10 mouse cellular contexts compared by ENCODE assay signal in the genomic region with DNA sequence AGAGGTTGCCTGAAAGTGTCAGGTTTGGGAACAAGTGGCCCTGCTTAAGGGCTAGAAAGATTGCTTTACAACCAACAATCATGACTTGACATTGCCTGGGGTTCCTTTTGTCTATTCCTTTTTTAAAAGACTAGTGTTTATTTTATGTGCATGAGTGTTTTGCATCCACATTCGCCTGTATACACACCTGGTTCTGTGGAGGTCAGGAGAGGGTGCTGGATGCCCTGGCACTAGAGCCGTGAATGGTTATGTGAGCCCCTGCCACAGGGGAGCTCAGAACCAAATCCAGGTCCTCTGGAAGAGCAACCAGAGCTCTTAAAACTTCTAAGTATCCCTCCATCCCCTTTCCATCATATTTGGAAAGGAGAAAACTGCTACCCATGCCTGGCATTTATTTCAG. TPM values are rescaled to one million over a fixed set of nuclear protein-coding genes. Genes with fewer than 3 reads are reported as not detected.
DNase-seq lines count a peak whose midpoint lies in the region; ATAC-seq and TF ChIP-seq lines count a peak whose summit lies in the region.
"Had no signal": no experiment of that assay in that cellular context is flagged by ENCODE, and none has a peak within 500 bp of the region (broad histone marks: within the 10 kb centered on the region; RNA-seq: fewer than 3 reads in every experiment).

No protein-coding gene starts in this region.

- H3K27ac ChIP-seq in kidney, embryonic 16.5 days (ENCODE audit: low read length) = no peak overlapping the region
- no peak overlapping the region for H3K27ac ChIP-seq in embryonic facial prominence, embryonic 14.5 days (replicated peaks; ENCODE audit: low read depth, low read length)
- H3K27ac ChIP-seq in hindbrain, embryonic 16.5 days (ENCODE audit: low read depth, low read length) = no peak overlapping the region; the same call in 1 of the 2 replicates

- no peaks in the 10 kb centered on the region for H3K27me3 ChIP-seq in kidney, embryonic 16.5 days (ENCODE audit: insufficient read depth, low read length)
- H3K27me3 ChIP-seq in embryonic facial prominence, embryonic 14.5 days (replicated peaks; ENCODE audit: control insufficient read depth, insufficient read depth, low read length) = no peaks in the 10 kb centered on the region
- H3K27me3 ChIP-seq in hindbrain, embryonic 16.5 days (replicated peaks; ENCODE audit: control insufficient read depth, insufficient read depth, low read length) = no peaks in the 10 kb centered on the region
- H3K27me3 ChIP-seq in myocyte (ENCODE audit: control insufficient read depth, insufficient read depth, insufficient read length) = no peaks in the 10 kb centered on the region

- TF ChIP-seq POLR2A in myocyte (IDR thresholded peaks at IDR 0.05; ENCODE audit: insufficient read length, low read depth) = no peak

- H3K4me3 ChIP-seq in kidney, embryonic 16.5 days (ENCODE audit: low read length) = peak overlapping the region; percentile 73; the same call in 1 of the 2 replicates
- H3K4me3 ChIP-seq in embryonic facial prominence, embryonic 14.5 days (ENCODE audit: low read depth, low read length) = peak overlapping the region; percentile 69
- H3K4me3 ChIP-seq in hindbrain, embryonic 16.5 days (ENCODE audit: low read length) = peak overlapping the region; percentile 76
- H3K4me3 ChIP-seq in myocyte = peak overlapping the region; percentile 59

- H3ac ChIP-seq in myocyte (ENCODE audit: control insufficient read depth, insufficient read length) = peak overlapping the region; percentile 13

- no peaks in the 10 kb centered on the region for H3K9me3 ChIP-seq in kidney, embryonic 16.5 days (ENCODE audit: low read length)
- H3K9me3 ChIP-seq in embryonic facial prominence, embryonic 14.5 days (ENCODE audit: control insufficient read depth, low read length) = no peaks in the 10 kb centered on the region
- H3K9me3 ChIP-seq in hindbrain, embryonic 16.5 days (ENCODE audit: control insufficient read depth, low read length) = no peaks in the 10 kb centered on the region

- H3K36me3 ChIP-seq in kidney, embryonic 16.5 days (ENCODE audit: insufficient read depth, low read length) = no peaks in the 10 kb centered on the region
- peaks cover 11% of the 10 kb centered on the region; the same call in 1 of the 2 replicates for H3K36me3 ChIP-seq in embryonic facial prominence, embryonic 14.5 days (ENCODE audit: control insufficient read depth, insufficient read depth, low read length)
- no peaks in the 10 kb centered on the region for H3K36me3 ChIP-seq in hindbrain, embryonic 16.5 days (ENCODE audit: control insufficient read depth, insufficient read depth, low read length)
- H3K36me3 ChIP-seq in myocyte (ENCODE audit: control insufficient read depth, insufficient read depth) = peaks cover 16% of the 10 kb centered on the region

- H3K79me2 ChIP-seq in myocyte (ENCODE audit: control insufficient read depth, insufficient read depth) = peaks cover 54% of the 10 kb centered on the region

- no peak overlapping the region for H3K9ac ChIP-seq in kidney, embryonic 16.5 days (replicated peaks; ENCODE audit: low read length)
- peak overlapping the region; percentile 15; the same call in 1 of the 2 replicates for H3K9ac ChIP-seq in embryonic facial prominence, embryonic 14.5 days (ENCODE audit: low read depth, low read length)
- H3K9ac ChIP-seq in hindbrain, embryonic 16.5 days (ENCODE audit: low read depth, low read length) = no peak overlapping the region; the same call in 1 of the 2 replicates

- 39% methylated on average over 2 of the region's 2 CpGs for WGBS in kidney, embryonic 16.5 days
- WGBS in embryonic facial prominence, embryonic 14.5 days = 50% methylated on average over 2 of the region's 2 CpGs
- WGBS in hindbrain, embryonic 16.5 days = 46% methylated on average over 2 of the region's 2 CpGs

- no peak for ATAC-seq in kidney, embryonic 16.5 days (ENCODE audit: low FRiP score, low TSS enrichment)
- no peak for ATAC-seq in embryonic facial prominence, embryonic 14.5 days (ENCODE audit: low read depth)
- no peak for ATAC-seq in hindbrain, embryonic 16.5 days

- no peak for DNase-seq in kidney, postnatal 4 days
- no peak for DNase-seq in embryonic facial prominence, embryonic 14.5 days (ENCODE audit: low spot score)
- DNase-seq in spleen, adult 18-20 months = no peak
- DNase-seq in cerebellum, postnatal 10 days = no peak
- DNase-seq in left cerebral cortex, adult 9 months (ENCODE audit: low spot score in 2 of 2) = no peak

- peak overlapping the region; percentile 81; the same call in 1 of the 2 replicates for H3K4me2 ChIP-seq in kidney, embryonic 16.5 days (replicated peaks; ENCODE audit: low read depth, low read length)
- peak overlapping the region; percentile 70 for H3K4me2 ChIP-seq in embryonic facial prominence, embryonic 14.5 days (ENCODE audit: low read depth, low read length)
- H3K4me2 ChIP-seq in hindbrain, embryonic 16.5 days (ENCODE audit: low read length) = peak overlapping the region; percentile 58
- peak overlapping the region; percentile 86 for H3K4me2 ChIP-seq in myocyte (ENCODE audit: low read depth)

- peaks cover 31% of the 10 kb centered on the region for H3K4me1 ChIP-seq in kidney, embryonic 16.5 days (ENCODE audit: insufficient read depth, low read length)
- peaks cover 15% of the 10 kb centered on the region; the same call in 1 of the 2 replicates for H3K4me1 ChIP-seq in embryonic facial prominence, embryonic 14.5 days (ENCODE audit: control insufficient read depth, insufficient read depth, low read length)
- peaks cover 24% of the 10 kb centered on the region for H3K4me1 ChIP-seq in hindbrain, embryonic 16.5 days (ENCODE audit: control insufficient read depth, insufficient read depth, low read depth, low read length)

TF ChIP-seq in myocyte, 11 proteins besides CTCF, POLR2A, EP300 and RAD21:
- TF ChIP-seq POLR2AphosphoS2 (IDR thresholded peaks at IDR 0.05; ENCODE audit: insufficient read length, low read depth) (no peak), MYOG (IDR thresholded peaks at IDR 0.05; ENCODE audit: control insufficient read depth in 1 of 3, insufficient read depth in 1 of 3, insufficient read length in 2 of 3, low read depth in 2 of 3) (no peak), E2F4 (IDR thresholded peaks at IDR 0.05; ENCODE audit: insufficient read depth) (no peak), REST (IDR thresholded peaks at IDR 0.05; ENCODE audit: insufficient read depth, insufficient read length) (no peak), MAX (IDR thresholded peaks at IDR 0.05; ENCODE audit: low read depth) (no peak), USF1 (IDR thresholded peaks at IDR 0.05; ENCODE audit: low read depth) (no peak), TCF3 (IDR thresholded peaks at IDR 0.05; ENCODE audit: insufficient read length, low read depth) (no peak), MYOD1 (IDR thresholded peaks at IDR 0.05; ENCODE audit: control insufficient read depth in 1 of 3, insufficient read length in 2 of 3, low read depth in 2 of 3) (no peak), TCF12 (IDR thresholded peaks at IDR 0.05; ENCODE audit: insufficient read depth, poor library complexity, severe bottlenecking) (no peak), SRF (IDR thresholded peaks at IDR 0.05; ENCODE audit: control insufficient read depth, insufficient read length, low read depth) (no peak), CEBPB (IDR thresholded peaks at IDR 0.05; ENCODE audit: insufficient read depth, poor library complexity, severe bottlenecking) (no peak)
TF ChIP-seq in myocyte: peak in this region for 0.

RNA-seq across cellular contexts. Expression of gene Prn, which starts 1.1 kb away (rescaled TPM):
- polyA plus RNA-seq in kidney, embryonic 16.5 days (2015; fragmentation: Nextera tagmentation; extraction: Ambion mirVana) = 0.25 TPM in 1 of 2 replicates, not detected in the other
- not detected in 2 replicates for polyA plus RNA-seq in embryonic facial prominence, embryonic 14.5 days (2014; fragmentation: Nextera tagmentation; extraction: Ambion mirVana)
- 0.26 TPM in 1 of 2 replicates, not detected in the other for polyA plus RNA-seq in hindbrain, embryonic 16.5 days (2015; fragmentation: Nextera tagmentation; extraction: Ambion mirVana)
- 0.10 TPM for polyA plus RNA-seq in myocyte (2012; fragmentation: generic; extraction: Trizol)
- polyA plus RNA-seq: embryonic facial prominence, embryonic 11.5 days; small intestine, adult 2 months had no signal

RNA-seq across cellular contexts. Expression of gene Prnp, which starts 1.1 kb away (rescaled TPM):
- polyA plus RNA-seq in kidney, embryonic 16.5 days (2015; fragmentation: Nextera tagmentation; extraction: Ambion mirVana) = 43.2 and 49.6 TPM in 2 replicates
- 47.3 and 50.3 TPM in 2 replicates for polyA plus RNA-seq in embryonic facial prominence, embryonic 14.5 days (2014; fragmentation: Nextera tagmentation; extraction: Ambion mirVana)
- polyA plus RNA-seq in hindbrain, embryonic 16.5 days (2015; fragmentation: Nextera tagmentation; extraction: Ambion mirVana) = 153 and 168 TPM in 2 replicates
- 133 TPM for polyA plus RNA-seq in myocyte (2012; fragmentation: generic; extraction: Trizol)

RNA-seq across cellular contexts. Expression of gene Prnd, which starts 39.8 kb away (rescaled TPM):
- polyA plus RNA-seq in kidney, embryonic 16.5 days (2015; fragmentation: Nextera tagmentation; extraction: Ambion mirVana) = 16.2 and 17.1 TPM in 2 replicates
- 46.9 and 47.6 TPM in 2 replicates for polyA plus RNA-seq in embryonic facial prominence, embryonic 14.5 days (2014; fragmentation: Nextera tagmentation; extraction: Ambion mirVana)
- polyA plus RNA-seq in hindbrain, embryonic 16.5 days (2015; fragmentation: Nextera tagmentation; extraction: Ambion mirVana) = 8.1 and 12.7 TPM in 2 replicates
- polyA plus RNA-seq in myocyte (2012; fragmentation: generic; extraction: Trizol) = not detected

RNA-seq across cellular contexts. Expression of gene Erv3, which starts 51.3 kb away (rescaled TPM):
- polyA plus RNA-seq in kidney, embryonic 16.5 days (2015; fragmentation: Nextera tagmentation; extraction: Ambion mirVana) = not detected in 2 replicates
- not detected in 2 replicates for polyA plus RNA-seq in embryonic facial prominence, embryonic 14.5 days (2014; fragmentation: Nextera tagmentation; extraction: Ambion mirVana)
- not detected in 2 replicates for polyA plus RNA-seq in hindbrain, embryonic 16.5 days (2015; fragmentation: Nextera tagmentation; extraction: Ambion mirVana)
- 0.01 TPM for polyA plus RNA-seq in myocyte (2012; fragmentation: generic; extraction: Trizol)
- polyA plus RNA-seq: embryonic facial prominence, embryonic 11.5 days; small intestine, adult 2 months had no signal
